Mouse (Mus musculus) liver, embryonic 16.5 days (tissue): ENCODE measurements around the gene Gm42791. TPM values are rescaled to one million over a fixed set of nuclear protein-coding genes. Genes with fewer than 3 reads are reported as not detected.

Experiments
- ATAC-seq: fragments of 200-750 bp; cut with Nextera tagmentation; 2 replicates; pipeline ENCODE4 v1.8.0; 2017; ENCODE audit warnings: low read depth, mild to moderate bottlenecking, moderate number of reproducible peaks, moderate library complexity
- H3K27ac ChIP-seq: fragments of 300-500 bp; sonication (generic); 2 replicates; pipeline ENCODE4 v1.5.1; 2014; ENCODE audit warnings: mild to moderate bottlenecking, low read length
- H3K27me3 ChIP-seq: fragments of 300-500 bp; sonication (generic); 2 replicates; pipeline ENCODE4 v1.6.1; 2014; ENCODE audit warnings: low read depth, low read length, mixed read lengths; ENCODE audit not compliant: control insufficient read depth, insufficient read depth
- H3K36me3 ChIP-seq: fragments of 300-500 bp; sonication (generic); 2 replicates; pipeline ENCODE4 v1.6.1; 2014; ENCODE audit warnings: mild to moderate bottlenecking; ENCODE audit not compliant: control insufficient read depth, insufficient read depth
- H3K4me1 ChIP-seq: fragments of 300-500 bp; sonication (generic); 2 replicates; pipeline ENCODE4 v1.6.1; 2014; ENCODE audit warnings: low read depth, low read length, mixed read lengths; ENCODE audit not compliant: control insufficient read depth
- H3K4me2 ChIP-seq: fragments of 300-500 bp; sonication (generic); 2 replicates; pipeline ENCODE4 v1.6.1; 2014; ENCODE audit warnings: low read depth, low read length, mixed read lengths
- H3K4me3 ChIP-seq: fragments of 300-500 bp; sonication (generic); 2 replicates; pipeline ENCODE4 v1.5.1; 2014; ENCODE audit warnings: low read depth, mild to moderate bottlenecking, low read length
- H3K9ac ChIP-seq: fragments of 300-500 bp; sonication (generic); 2 replicates; pipeline ENCODE4 v1.6.1; 2014; ENCODE audit warnings: low read depth, low read length
- H3K9me3 ChIP-seq: fragments of 300-500 bp; sonication (generic); replicated peaks from 2 replicates; pipeline ENCODE4 v1.6.1; 2016; ENCODE audit warnings: low read length; ENCODE audit not compliant: control insufficient read depth
- WGBS: fragments of 180-500 bp; shearing (Covaris S2); extraction: QIAGEN DNeasy Blood & Tissue Kit; methylation state at CpG from one replicate; pipeline ENCODE4 v1.1.7; 2014; ENCODE audit not compliant: insufficient replicate concordance; 5-methylcytosine and 5-hydroxymethylcytosine counted together
- polyA plus RNA-seq: library from polyadenylated mRNA; unstranded; fragments of >200 nt; fragmentation: Nextera tagmentation; extraction: Ambion mirVana; gene quantifications from 2 replicates; pipeline ENCODE4 v1.2.1, GENCODE M21; 2015

The Gm42791 gene
- polyA plus RNA-seq, 1 experiment from 2014 or later = 0.53 TPM

DNA sequence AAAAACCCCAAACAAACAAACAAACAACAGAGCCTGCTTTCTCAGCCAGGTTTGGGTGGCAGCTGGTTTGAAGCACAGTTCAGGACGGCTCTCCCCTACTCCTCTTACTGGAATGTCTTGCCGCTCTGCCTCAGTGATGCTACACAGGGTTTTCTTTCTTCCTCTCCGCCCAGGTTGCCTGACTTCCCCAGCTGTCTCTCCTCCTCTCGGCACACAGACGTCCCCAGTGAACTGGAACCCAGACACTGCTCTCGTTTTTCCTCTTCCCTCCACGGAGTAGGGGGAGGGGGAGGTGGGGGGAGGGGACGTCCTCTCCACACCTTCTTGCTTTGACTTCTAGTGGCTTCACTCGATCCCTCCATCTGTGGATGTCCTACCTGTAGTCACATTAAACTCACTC lies 10.1 kb upstream of the Gm42791 start:
- no peaks in the 10 kb centered on the region for H3K9me3 ChIP-seq
- no peak overlapping the region for H3K27ac ChIP-seq
- ATAC-seq = no peak
- no peaks in the 10 kb centered on the region for H3K27me3 ChIP-seq
- no peaks in the 10 kb centered on the region for H3K36me3 ChIP-seq
- no peak overlapping the region for H3K4me2 ChIP-seq
- no peak overlapping the region for H3K4me3 ChIP-seq
- 35% methylated on average over 9 of the region's 9 CpGs for WGBS
- H3K9ac ChIP-seq = no peak overlapping the region
- H3K4me1 ChIP-seq = peaks cover 14% of the 10 kb centered on the region

DNA sequence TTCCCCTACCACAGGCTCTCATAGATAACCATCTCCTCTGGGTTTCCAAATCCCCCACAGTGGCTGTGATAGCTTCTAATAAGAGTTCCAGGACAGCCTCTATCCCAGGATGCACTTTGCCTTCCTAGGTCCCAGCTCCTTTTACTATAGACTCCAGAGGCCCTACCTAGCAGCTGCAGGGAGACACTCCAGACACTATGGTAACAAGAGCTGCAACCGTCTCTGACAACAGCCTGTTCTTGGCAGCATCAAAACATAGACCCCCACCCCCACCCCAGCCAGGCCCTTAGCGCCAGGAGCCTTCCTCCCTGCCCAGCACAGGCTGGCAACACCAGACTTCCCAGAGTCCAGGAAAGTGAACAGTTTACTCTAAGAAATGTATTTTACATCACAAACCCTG lies 8.2 kb upstream of the Gm42791 start:
- Histone ChIP-seq H3K27me3 (no peaks in the 10 kb centered on the region), H3K9ac (no peak overlapping the region), H3K4me1 (peaks cover 14% of the 10 kb centered on the region), H3K4me3 (no peak overlapping the region), H3K27ac (peak overlapping the region; percentile 71; the same call in 1 of the 2 replicates), H3K4me2 (no peak overlapping the region), H3K9me3 (no peaks in the 10 kb centered on the region), H3K36me3 (no peaks in the 10 kb centered on the region)
- 61% methylated on average over 2 of the region's 2 CpGs for WGBS
- ATAC-seq = no peak

- no peaks in the 10 kb centered on the region for H3K36me3 ChIP-seq
- WGBS = 63% methylated on average over 6 of the region's 6 CpGs
- H3K27ac ChIP-seq = peak overlapping the region; percentile 71
- peaks cover 14% of the 10 kb centered on the region for H3K4me1 ChIP-seq
- H3K9me3 ChIP-seq = no peaks in the 10 kb centered on the region
- no peak overlapping the region for H3K4me2 ChIP-seq
- H3K4me3 ChIP-seq = no peak overlapping the region
- no peak for ATAC-seq
- H3K9ac ChIP-seq = no peak overlapping the region
- no peaks in the 10 kb centered on the region for H3K27me3 ChIP-seq
Measured at GRCm38 (mm10) chr5:149002803-149003115, 7.8 kb upstream of the Gm42791 start.

DNA sequence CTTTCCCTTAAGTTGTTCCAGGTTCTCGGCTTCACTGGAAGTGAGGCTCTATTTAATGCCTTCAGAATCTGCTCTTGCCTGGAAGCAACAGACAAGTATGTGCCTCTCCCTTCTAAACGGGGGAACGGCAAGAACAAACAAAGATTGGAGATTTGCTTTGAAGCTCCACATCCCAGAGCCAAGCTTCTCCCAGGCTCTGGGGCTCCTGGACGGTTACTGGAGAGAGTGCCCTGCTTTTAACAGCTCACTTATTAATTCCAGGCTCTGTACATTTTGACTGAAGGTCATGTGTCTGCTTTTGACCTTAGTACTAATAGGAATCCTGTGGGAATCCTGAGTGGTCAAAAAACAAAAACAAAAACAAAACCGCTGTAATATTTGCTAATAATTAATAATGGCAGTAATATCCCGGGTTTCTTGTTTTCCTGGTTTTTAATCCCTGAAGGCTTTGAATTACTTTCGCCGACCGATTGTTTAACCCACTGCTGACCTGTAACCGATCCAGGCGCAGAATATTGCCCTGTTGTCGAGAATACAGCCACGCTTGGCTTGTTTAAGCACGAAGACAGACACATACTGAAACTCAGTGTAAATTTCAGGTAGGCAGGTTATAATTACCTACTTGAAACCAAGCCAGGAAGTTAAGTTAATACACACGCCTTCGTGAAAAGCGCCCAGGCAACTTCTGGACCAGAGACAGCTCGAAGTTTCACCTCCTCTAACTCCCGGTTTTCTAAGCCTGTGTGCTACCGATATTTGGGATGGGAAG lies 7.3 kb upstream of the Gm42791 start:
- Histone ChIP-seq H3K4me1 (peaks cover 14% of the 10 kb centered on the region), H3K9ac (no peak overlapping the region), H3K27ac (peak overlapping the region; percentile 71), H3K4me2 (no peak overlapping the region), H3K36me3 (no peaks in the 10 kb centered on the region), H3K4me3 (no peak overlapping the region), H3K9me3 (no peaks in the 10 kb centered on the region), H3K27me3 (no peaks in the 10 kb centered on the region)
- ATAC-seq = peak; percentile 50
- 64% methylated on average over 20 of the region's 20 CpGs for WGBS

DNA sequence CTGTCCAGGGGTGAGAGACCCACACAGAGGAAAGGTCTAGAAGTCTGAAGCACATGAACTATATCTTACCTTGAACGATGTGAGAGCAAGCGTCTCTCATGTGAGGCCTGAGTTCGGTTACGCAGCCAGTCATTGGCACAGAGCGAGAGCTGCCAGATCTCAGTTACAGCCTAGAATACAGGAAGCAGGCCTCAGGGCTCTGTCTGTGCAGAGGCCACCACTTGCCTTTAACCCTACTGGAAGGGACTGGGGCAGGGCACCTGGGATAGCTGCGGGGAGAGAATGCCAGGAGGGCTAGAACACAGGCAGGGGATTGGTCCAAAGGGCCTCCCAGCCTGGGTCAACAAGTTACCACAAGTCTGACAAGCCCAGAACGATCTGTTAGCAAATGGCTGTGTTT lies 4.9 kb upstream of the Gm42791 start:
- 71% methylated on average over 7 of the region's 7 CpGs for WGBS
- H3K36me3 ChIP-seq = no peaks in the 10 kb centered on the region
- no peak for ATAC-seq

DNA sequence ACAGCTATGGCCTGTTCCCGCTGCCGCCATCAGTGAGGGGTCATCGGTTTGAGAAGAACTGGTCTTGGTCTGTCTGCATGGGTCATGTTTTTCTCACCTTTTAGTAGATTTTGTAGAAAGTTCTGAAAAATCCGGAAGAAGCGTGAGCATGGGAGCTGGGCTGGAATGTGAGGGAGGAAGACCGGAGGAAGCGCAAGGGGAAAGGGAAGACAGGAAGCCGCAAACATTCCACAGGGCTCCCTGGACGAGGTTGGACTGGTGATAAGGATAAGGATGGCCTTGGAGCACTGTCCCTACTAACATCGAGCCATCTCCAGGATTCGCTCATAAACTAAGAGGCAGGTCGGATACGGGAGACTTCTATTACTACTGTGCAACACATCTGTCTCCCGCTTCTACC lies 3.6 kb upstream of the Gm42791 start:
- no peak for ATAC-seq
- no peak overlapping the region for H3K9ac ChIP-seq
- WGBS = 77% methylated on average over 14 of the region's 14 CpGs
- peaks cover 12% of the 10 kb centered on the region for H3K4me1 ChIP-seq
- H3K4me2 ChIP-seq = no peak overlapping the region
- no peak overlapping the region for H3K27ac ChIP-seq
- no peaks in the 10 kb centered on the region for H3K27me3 ChIP-seq
- H3K4me3 ChIP-seq = no peak overlapping the region
- no peaks in the 10 kb centered on the region for H3K36me3 ChIP-seq
- no peaks in the 10 kb centered on the region for H3K9me3 ChIP-seq

More for the DNA sequence above, 4.9 kb upstream of the Gm42791 start:
- no peak overlapping the region for H3K4me3 ChIP-seq
- peaks cover 5% of the 10 kb centered on the region for H3K4me1 ChIP-seq
- H3K27me3 ChIP-seq = no peaks in the 10 kb centered on the region
- no peaks in the 10 kb centered on the region for H3K9me3 ChIP-seq
- no peak overlapping the region for H3K9ac ChIP-seq
- H3K27ac ChIP-seq = no peak overlapping the region
- H3K4me2 ChIP-seq = no peak overlapping the region

DNA sequence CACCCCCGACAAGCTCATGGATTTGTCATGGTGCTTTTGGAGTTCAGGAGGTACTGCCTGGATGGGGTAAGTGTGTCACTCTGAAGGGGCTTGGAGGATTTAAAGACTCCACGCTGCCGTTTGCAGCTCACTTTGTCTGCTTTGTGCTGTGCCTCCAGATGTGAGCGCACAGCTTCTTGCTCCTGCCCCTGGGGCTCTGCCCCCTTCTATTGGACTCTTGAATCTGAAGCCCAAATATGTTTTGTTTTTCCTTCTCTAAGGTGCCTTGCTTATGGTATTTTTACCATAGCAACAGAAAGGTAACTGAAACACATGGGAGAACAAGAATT lies 1.7 kb upstream of the Gm42791 start:
- no peak overlapping the region for H3K9ac ChIP-seq

DNA sequence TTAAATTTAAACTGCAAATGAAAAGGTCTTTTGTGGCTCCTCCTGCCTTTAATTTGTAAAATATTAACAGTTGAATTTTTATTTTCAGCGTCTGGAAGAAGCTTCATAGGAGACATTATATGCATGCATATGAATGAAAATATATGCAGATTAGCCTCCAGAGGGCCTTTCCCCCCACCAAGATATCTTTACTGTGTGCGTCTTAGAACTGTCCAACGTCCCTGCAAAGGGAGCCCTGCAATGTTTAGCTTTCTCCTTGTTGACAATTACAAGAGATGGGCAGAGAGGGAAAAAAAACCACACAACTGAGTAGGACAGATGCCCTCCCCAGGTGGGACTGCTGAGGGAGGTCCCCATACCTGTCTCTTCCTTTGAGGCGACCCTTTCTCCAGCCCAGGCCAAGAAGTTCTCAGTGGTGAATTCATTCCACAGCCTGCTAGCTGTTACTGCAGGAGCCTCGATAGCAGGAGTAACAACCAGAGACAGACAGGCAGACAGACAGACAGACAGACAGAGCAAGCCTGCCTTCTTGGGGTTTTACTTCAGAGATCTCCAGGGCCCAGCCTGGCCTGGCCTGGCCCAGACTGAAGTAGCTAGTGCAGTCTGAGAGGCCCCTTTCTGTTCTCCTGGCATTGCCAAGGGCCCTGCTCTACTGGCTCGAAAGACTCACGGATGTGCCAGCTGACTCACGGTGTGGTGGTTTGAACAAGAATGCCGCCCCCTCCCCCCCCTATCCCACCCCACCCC lies 1.2 kb upstream of the Gm42791 start:
- Histone ChIP-seq H3K27me3 (no peaks in the 10 kb centered on the region), H3K9me3 (no peaks in the 10 kb centered on the region), H3K4me2 (no peak overlapping the region), H3K36me3 (no peaks in the 10 kb centered on the region), H3K4me1 (peaks cover 8% of the 10 kb centered on the region; the same call in 1 of the 2 replicates), H3K9ac (no peak overlapping the region), H3K27ac (peak overlapping the region; percentile 5; the same call in 1 of the 2 replicates), H3K4me3 (no peak overlapping the region)
- WGBS = 55% methylated on average over 9 of the region's 9 CpGs
- ATAC-seq = no peak

More for the DNA sequence above, 1.7 kb upstream of the Gm42791 start:
- no peak for ATAC-seq
- Histone ChIP-seq H3K27ac (no peak overlapping the region), H3K4me2 (no peak overlapping the region), H3K36me3 (no peaks in the 10 kb centered on the region), H3K27me3 (no peaks in the 10 kb centered on the region), H3K9me3 (no peaks in the 10 kb centered on the region), H3K4me3 (no peak overlapping the region), H3K4me1 (peaks cover 8% of the 10 kb centered on the region; the same call in 1 of the 2 replicates)
- WGBS = 71% methylated on average over 4 of the region's 4 CpGs

DNA sequence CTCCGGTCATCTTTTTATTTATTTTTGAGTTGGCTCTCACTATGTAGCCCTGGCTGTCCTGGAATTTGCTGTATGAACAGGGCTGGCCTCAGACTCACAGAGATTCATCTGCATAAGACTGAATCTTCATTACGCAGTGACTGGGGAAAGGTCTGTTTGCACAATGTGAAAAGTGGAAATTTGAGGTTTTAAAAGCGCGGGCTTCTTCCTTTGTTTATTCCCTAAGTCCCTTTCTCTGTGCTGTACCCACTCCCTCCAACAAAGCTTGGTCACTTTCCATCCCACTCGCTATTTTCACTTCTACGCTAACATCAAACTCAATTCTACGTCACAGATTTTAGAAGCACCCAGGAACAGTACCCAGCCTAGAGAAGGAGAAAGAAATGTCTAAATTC lies 639 bp downstream of the Gm42791 start:
- WGBS = 58% methylated on average over 7 of the region's 7 CpGs
- ATAC-seq = no peak
- no peaks in the 10 kb centered on the region for H3K27me3 ChIP-seq
- peak overlapping the region; percentile 39 for H3K27ac ChIP-seq
- H3K4me1 ChIP-seq = peaks cover 8% of the 10 kb centered on the region; the same call in 1 of the 2 replicates
- no peaks in the 10 kb centered on the region for H3K9me3 ChIP-seq
- peak overlapping the region; percentile 61 for H3K9ac ChIP-seq
- peak overlapping the region; percentile 61 for H3K4me3 ChIP-seq
- peak overlapping the region; percentile 66 for H3K4me2 ChIP-seq
- H3K36me3 ChIP-seq = no peaks in the 10 kb centered on the region
